Mouse (Mus musculus) stomach, embryonic 16.5 days (tissue): ENCODE measurements at regions not wholly inside any gene's neighbourhood (a gene's known extent, or its start where the extent isn't known, plus 50 kb on each side); places are given as distances from the start of the nearest gene placed in this dataset.

Experiments
- ATAC-seq: fragments of 200-750 bp; cut with Nextera tagmentation; 2 replicates; pipeline ENCODE4 v1.8.0; 2017; ENCODE audit warnings: moderate number of reproducible peaks, moderate TSS enrichment; ENCODE audit not compliant: insufficient read depth, low FRiP score
- H3K27ac ChIP-seq: fragments of 300-500 bp; sonication (generic); 2 replicates; pipeline ENCODE4 v1.5.1; 2014; ENCODE audit warnings: low read length
- H3K27me3 ChIP-seq: fragments of 300-500 bp; sonication (generic); 2 replicates; pipeline ENCODE4 v1.6.1; 2014; ENCODE audit warnings: low read length, control low read depth, mixed read lengths; ENCODE audit not compliant: control insufficient read depth, insufficient read depth
- H3K36me3 ChIP-seq: fragments of 300-500 bp; sonication (generic); 2 replicates; pipeline ENCODE4 v1.6.1; 2014; ENCODE audit warnings: low read length; ENCODE audit not compliant: control insufficient read depth, insufficient read depth
- H3K4me1 ChIP-seq: fragments of 300-500 bp; sonication (generic); 2 replicates; pipeline ENCODE4 v1.6.1; 2014; ENCODE audit warnings: low read length, control low read depth, mixed read lengths; ENCODE audit not compliant: control insufficient read depth, insufficient read depth
- H3K4me2 ChIP-seq: fragments of 300-500 bp; sonication (generic); 2 replicates; pipeline ENCODE4 v1.6.1; 2014; ENCODE audit warnings: low read depth, low read length, mixed read lengths
- H3K4me3 ChIP-seq: fragments of 300-500 bp; sonication (generic); replicated peaks from 2 replicates; pipeline ENCODE4 v1.5.1; 2014; ENCODE audit warnings: mild to moderate bottlenecking, low read length
- H3K9ac ChIP-seq: fragments of 300-500 bp; sonication (generic); 2 replicates; pipeline ENCODE4 v1.6.1; 2014; ENCODE audit warnings: low read length
- H3K9me3 ChIP-seq: fragments of 300-500 bp; sonication (generic); replicated peaks from 2 replicates; pipeline ENCODE4 v1.6.1; 2016; ENCODE audit warnings: low read length, control low read depth; ENCODE audit not compliant: control insufficient read depth
- WGBS: fragments of 180-500 bp; shearing (Covaris S2); extraction: QIAGEN DNeasy Blood & Tissue Kit; methylation state at CpG from one replicate; pipeline ENCODE4 v1.1.7; 2014; 5-methylcytosine and 5-hydroxymethylcytosine counted together

DNA sequence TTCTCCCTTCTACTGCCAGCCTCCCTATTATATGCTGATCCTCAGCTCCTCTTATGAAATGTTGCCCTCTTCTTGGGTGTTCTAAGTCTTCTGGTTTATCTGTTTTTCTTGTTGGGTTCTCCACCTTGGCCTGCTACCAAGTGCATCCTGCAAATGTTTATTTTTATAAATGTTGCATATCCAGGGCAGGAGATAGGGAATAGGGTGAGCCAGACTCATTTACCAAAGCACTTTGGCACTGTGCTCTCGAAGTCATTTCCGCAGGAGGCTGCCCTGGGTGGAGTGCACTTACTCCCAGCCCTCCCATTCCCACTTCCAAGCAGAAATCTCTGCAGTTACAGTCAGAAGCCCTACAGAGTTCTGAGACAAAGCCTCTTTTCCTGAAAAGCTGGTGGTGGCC is 249.5 kb upstream of the Pappa start:
- no peak overlapping the region for H3K27ac ChIP-seq
- H3K4me1 ChIP-seq, result no peaks in the 10 kb centered on the region
- H3K9ac ChIP-seq, result no peak overlapping the region
- H3K27me3 ChIP-seq, result no peaks in the 10 kb centered on the region
- H3K4me3 ChIP-seq, result no peak overlapping the region
- ATAC-seq, result no peak
- H3K36me3 ChIP-seq, result no peaks in the 10 kb centered on the region
- no peak overlapping the region for H3K4me2 ChIP-seq
- H3K9me3 ChIP-seq, result no peaks in the 10 kb centered on the region
- WGBS, result 69% methylated on average over 2 of the region's 2 CpGs

- no peak for ATAC-seq
Measured at GRCm38 (mm10) chr4:64876924-64877323, 247.1 kb upstream of the Pappa start.

GRCm38 (mm10) chr4:64897935-64898334 is 226.0 kb upstream of the Pappa start:
- Histone ChIP-seq H3K27ac (no peak overlapping the region), H3K36me3 (no peaks in the 10 kb centered on the region), H3K4me2 (no peak overlapping the region), H3K9me3 (no peaks in the 10 kb centered on the region), H3K9ac (no peak overlapping the region), H3K4me1 (peaks cover 7% of the 10 kb centered on the region; the same call in 1 of the 2 replicates), H3K27me3 (no peaks in the 10 kb centered on the region), H3K4me3 (no peak overlapping the region)
- ATAC-seq, result no peak
- WGBS, result 89% methylated on average over 3 of the region's 3 CpGs

More at GRCm38 (mm10) chr4:64876924-64877323, 247.1 kb upstream of the Pappa start:
- Histone ChIP-seq H3K9ac (no peak overlapping the region), H3K36me3 (no peaks in the 10 kb centered on the region), H3K27ac (no peak overlapping the region), H3K4me1 (no peaks in the 10 kb centered on the region), H3K4me2 (no peak overlapping the region), H3K4me3 (no peak overlapping the region), H3K9me3 (no peaks in the 10 kb centered on the region), H3K27me3 (no peaks in the 10 kb centered on the region)
- 87% methylated on average over 1 of the region's 1 CpGs for WGBS

DNA sequence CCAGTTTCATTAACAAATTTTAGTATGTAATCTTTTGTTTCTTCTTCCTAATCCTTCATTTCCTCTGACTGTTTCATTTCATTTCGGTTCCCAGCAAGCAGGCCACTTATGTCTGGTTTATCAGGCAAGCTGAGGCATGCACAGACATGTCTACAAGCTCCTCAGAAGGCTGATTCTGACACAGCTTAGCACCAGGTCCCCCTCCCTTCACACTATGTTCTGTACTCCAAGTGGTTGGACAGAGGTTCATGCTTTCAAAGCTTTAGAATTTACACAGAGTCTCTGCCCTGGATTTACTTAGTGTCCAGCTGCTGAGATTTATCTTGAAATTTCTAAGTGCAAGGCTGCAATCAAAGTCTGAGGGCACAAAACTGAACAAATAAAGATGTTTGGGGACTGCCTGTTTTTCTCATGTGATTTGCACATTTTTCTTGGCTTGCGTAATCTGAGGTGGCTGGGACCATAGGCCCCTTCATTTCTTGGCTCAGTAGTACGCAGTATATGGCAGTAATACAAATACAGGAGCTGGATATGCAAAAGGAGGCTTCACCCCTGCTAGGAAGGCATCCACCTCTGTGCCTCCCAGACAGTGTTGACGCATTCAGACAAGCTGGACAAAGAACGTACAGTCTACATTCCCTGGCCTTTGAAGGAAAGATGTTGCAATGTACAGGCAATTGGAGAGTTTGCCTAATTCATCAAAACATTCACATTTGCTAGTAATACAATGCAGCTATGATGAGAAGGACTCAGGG is 222.7 kb upstream of the Pappa start:
- WGBS, result 31% methylated on average over 5 of the region's 5 CpGs
- ATAC-seq, result peak; percentile 77; the same call in 1 of the 2 replicates
- Histone ChIP-seq H3K9ac (no peak overlapping the region), H3K4me2 (no peak overlapping the region), H3K9me3 (no peaks in the 10 kb centered on the region), H3K36me3 (no peaks in the 10 kb centered on the region), H3K27ac (peak overlapping the region; percentile 9; the same call in 1 of the 2 replicates), H3K27me3 (no peaks in the 10 kb centered on the region), H3K4me3 (no peak overlapping the region), H3K4me1 (peaks cover 7% of the 10 kb centered on the region; the same call in 1 of the 2 replicates)

DNA sequence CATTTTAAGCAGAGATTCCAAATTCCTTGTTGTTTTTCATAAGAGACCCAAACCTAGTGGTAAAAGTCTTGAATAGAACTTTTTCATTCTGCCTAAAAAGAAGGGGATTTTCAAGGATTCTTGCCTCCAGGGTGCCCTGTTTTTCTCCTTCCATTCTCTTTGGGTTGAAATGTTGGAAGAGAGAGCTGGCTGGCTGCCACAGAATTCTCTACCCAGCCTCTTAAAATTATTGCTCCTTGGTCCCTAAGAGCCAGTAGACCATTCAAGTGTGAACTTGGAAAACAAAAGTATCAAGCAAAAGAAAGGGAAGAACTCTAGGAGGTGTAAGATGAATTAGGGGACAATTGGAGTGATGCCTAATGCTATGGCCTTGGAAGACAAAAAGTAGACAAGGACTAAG is 200.2 kb upstream of the Pappa start:
- H3K4me3 ChIP-seq, result no peak overlapping the region
- no peaks in the 10 kb centered on the region for H3K36me3 ChIP-seq
- H3K27ac ChIP-seq, result no peak overlapping the region
- H3K4me2 ChIP-seq, result no peak overlapping the region
- no peak for ATAC-seq
- no peak overlapping the region for H3K9ac ChIP-seq
- no peaks in the 10 kb centered on the region for H3K9me3 ChIP-seq
- H3K27me3 ChIP-seq, result no peaks in the 10 kb centered on the region
- no peaks in the 10 kb centered on the region for H3K4me1 ChIP-seq

DNA sequence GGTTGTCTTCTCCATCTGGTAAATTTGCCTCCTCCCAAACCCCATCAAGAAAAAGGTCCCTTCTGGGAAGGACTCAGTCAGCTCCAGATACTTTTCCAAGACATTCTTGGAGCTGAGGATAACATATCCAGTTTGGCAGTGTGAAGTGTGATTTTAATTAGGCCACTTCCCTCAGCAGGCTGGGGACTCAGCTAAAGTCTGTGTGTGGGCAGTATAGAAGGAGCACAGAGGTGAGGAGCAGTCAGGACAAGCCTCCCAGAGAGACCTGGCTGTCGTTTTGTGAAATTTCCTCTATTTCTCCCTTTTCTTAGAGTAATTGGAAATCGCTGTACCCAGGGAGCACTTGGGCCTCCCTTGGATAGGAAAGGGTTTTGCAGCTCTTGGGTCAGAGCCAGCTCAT is 195.4 kb upstream of the Pappa start:
- Histone ChIP-seq H3K4me2 (no peak overlapping the region), H3K9ac (no peak overlapping the region), H3K27me3 (no peaks in the 10 kb centered on the region), H3K36me3 (no peaks in the 10 kb centered on the region), H3K27ac (no peak overlapping the region), H3K9me3 (no peaks in the 10 kb centered on the region), H3K4me3 (no peak overlapping the region), H3K4me1 (no peaks in the 10 kb centered on the region)
- 70% methylated on average over 2 of the region's 2 CpGs for WGBS
- no peak for ATAC-seq

DNA sequence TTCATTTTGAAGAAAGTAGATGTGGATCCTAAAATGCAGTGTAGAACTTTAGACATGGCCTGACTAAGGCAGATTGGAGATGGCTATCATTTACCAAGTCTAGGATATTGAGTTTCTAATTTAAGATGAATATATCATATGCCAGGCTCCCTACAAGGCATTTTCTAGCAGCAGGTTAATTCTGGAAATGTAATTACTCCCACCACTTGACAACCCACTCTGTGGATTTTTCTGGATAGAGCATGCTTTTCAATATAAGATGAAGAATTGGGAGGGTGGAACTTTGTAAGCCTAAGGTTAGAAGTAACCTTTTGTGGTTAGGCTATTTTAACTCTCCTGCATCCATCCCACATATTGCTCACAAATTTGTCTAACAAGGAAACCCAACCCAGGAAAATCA is 178.4 kb upstream of the Pappa start:
- Histone ChIP-seq H3K4me2 (no peak overlapping the region), H3K4me1 (no peaks in the 10 kb centered on the region), H3K27me3 (no peaks in the 10 kb centered on the region), H3K36me3 (no peaks in the 10 kb centered on the region), H3K9ac (no peak overlapping the region), H3K4me3 (no peak overlapping the region), H3K9me3 (no peaks in the 10 kb centered on the region), H3K27ac (no peak overlapping the region)
- no peak for ATAC-seq

DNA sequence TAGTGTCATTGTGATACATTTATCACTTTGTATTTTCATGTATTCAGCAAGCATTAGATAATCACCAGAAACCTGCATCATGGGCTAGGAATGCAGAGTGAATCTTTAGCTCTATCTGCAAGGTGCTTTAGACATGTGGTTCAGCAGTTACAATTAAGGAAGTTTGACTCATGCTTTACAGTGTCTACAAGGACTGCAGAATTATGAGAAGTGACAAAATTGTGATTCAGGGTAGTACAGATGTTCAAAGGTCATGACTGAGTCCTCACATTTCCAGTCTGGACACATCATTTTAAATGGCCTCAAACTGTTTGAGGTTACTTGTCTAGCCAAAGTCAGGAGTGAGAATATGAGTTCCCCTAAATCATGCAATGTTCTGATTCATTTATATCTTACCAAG is 171.3 kb upstream of the Pappa start:
- no peak overlapping the region for H3K27ac ChIP-seq
- ATAC-seq, result no peak

GRCm38 (mm10) chr4:64958843-64959242 is 165.1 kb upstream of the Pappa start:
- ATAC-seq, result no peak
- Histone ChIP-seq H3K4me1 (no peaks in the 10 kb centered on the region), H3K4me3 (no peak overlapping the region), H3K27ac (no peak overlapping the region), H3K27me3 (no peaks in the 10 kb centered on the region), H3K9ac (no peak overlapping the region), H3K4me2 (no peak overlapping the region), H3K36me3 (no peaks in the 10 kb centered on the region), H3K9me3 (no peaks in the 10 kb centered on the region)
- 69% methylated on average over 4 of the region's 4 CpGs for WGBS

More for the DNA sequence above, 171.3 kb upstream of the Pappa start:
- Histone ChIP-seq H3K27me3 (no peaks in the 10 kb centered on the region), H3K4me3 (no peak overlapping the region), H3K9me3 (no peaks in the 10 kb centered on the region), H3K9ac (no peak overlapping the region), H3K36me3 (no peaks in the 10 kb centered on the region), H3K4me2 (no peak overlapping the region), H3K4me1 (no peaks in the 10 kb centered on the region)
